Mouse (Mus musculus): ENCODE measurements around the gene Adcy5. TPM values are rescaled to one million over a fixed set of nuclear protein-coding genes. Genes with fewer than 3 reads are reported as not detected.

The Adcy5 gene
- total and polyA plus RNA-seq, 2 experiments from 2014 or later, result 11.3 to 81.4 TPM

DNA sequence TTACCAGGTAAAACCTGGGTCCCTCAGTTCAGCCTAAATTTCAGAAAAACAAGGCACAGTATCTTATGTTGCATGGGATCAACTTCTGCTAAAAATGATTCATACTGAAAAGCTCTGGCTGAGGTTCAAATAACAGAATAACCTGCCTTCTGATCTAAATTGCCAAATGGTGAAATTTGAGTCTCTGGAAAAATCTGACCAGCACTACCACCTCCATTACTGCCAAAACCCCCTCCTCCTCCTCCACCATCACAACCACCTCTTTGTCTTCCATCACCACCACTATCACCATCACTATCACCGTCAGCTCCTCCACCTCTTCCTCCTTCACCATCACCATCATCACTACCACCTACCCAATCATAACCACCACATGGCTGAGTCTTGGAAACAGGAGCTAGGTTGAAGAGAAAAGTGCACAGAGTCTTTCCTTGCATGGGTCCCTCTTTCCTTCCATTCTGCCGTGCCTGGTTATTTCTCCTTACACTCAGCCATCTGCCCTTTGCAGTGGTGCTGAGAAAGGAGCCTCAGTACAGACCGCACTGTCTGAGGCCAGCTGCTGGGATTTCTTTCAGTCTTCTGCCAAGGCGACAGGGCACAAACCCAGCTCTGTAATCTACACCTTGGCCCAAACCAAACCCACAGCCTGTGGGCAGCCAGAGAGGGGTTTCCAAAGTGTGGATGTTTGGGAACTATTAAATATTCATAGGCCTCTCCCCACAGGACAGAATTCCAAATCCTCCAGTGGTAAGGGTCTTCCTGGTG, 85.5 kb downstream of the Adcy5 start:
- no peaks in the 10 kb centered on the region for H3K27me3 ChIP-seq (ENCODE audit: control insufficient read depth, insufficient read depth, low read length)
- H3K9ac ChIP-seq (replicated peaks; ENCODE audit: low read depth, low read length), result no peak overlapping the region
- H3K4me1 ChIP-seq (ENCODE audit: control insufficient read depth, insufficient read depth), result no peaks in the 10 kb centered on the region
- H3K9me3 ChIP-seq (replicated peaks; ENCODE audit: control insufficient read depth, low read length), result no peaks in the 10 kb centered on the region
- no peak overlapping the region for H3K27ac ChIP-seq (ENCODE audit: low read depth)
- no peak for ATAC-seq (ENCODE audit: insufficient read depth, low read depth)
- H3K4me3 ChIP-seq (ENCODE audit: low read depth, low read length), result no peak overlapping the region
- TF ChIP-seq EP300 (IDR thresholded peaks at IDR 0.05; ENCODE audit: low read depth) (no peak), CTCF (IDR thresholded peaks at IDR 0.05; ENCODE audit: low read depth) (no peak)
- no peaks in the 10 kb centered on the region for H3K36me3 ChIP-seq (replicated peaks; ENCODE audit: control insufficient read depth, insufficient read depth, low read length)
- no peak overlapping the region for H3K4me2 ChIP-seq (ENCODE audit: low read depth, low read length)
- 66% methylated on average over 4 of the region's 4 CpGs for WGBS
- DNase-seq (ENCODE audit: low spot score), result no peak

DNA sequence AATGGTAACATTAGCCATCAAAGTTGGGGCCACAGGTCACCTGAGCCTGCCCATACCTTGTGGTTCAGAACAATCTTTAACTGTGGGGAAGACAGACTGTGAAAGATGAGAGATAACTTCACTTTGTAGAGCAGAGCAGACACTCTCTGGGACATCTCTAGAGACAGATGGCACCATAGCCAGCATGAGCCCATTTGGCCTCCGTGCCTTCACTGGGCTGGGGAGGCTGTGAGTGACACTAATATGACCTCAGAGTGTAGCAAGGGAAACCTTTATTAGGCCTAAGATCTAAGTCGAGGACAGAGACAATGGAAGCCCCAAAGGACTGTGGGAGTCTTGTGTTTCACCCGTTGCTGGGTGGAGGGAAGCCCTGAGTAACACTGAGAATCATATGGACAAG, 92.7 kb downstream of the Adcy5 start:
- H3K27me3 ChIP-seq (ENCODE audit: control insufficient read depth, insufficient read depth, low read length), result no peaks in the 10 kb centered on the region
- H3K4me1 ChIP-seq (ENCODE audit: control insufficient read depth, insufficient read depth), result 0 out of 2 replicates have a peak, but pooled peaks cover 4% of the 10 kb centered on the region
- no peak overlapping the region for H3K4me3 ChIP-seq (ENCODE audit: low read depth, low read length)
- ATAC-seq (ENCODE audit: insufficient read depth, low read depth), result no peak
- no peaks in the 10 kb centered on the region for H3K36me3 ChIP-seq (replicated peaks; ENCODE audit: control insufficient read depth, insufficient read depth, low read length)
- 68% methylated on average over 3 of the region's 3 CpGs for WGBS
- DNase-seq (ENCODE audit: low spot score), result no peak
- H3K9ac ChIP-seq (replicated peaks; ENCODE audit: low read depth, low read length), result no peak overlapping the region
- H3K4me2 ChIP-seq (ENCODE audit: low read depth, low read length), result no peak overlapping the region
- TF ChIP-seq EP300 (IDR thresholded peaks at IDR 0.05; ENCODE audit: low read depth), result no peak
- no peak for TF ChIP-seq CTCF (IDR thresholded peaks at IDR 0.05; ENCODE audit: low read depth)
- no peak overlapping the region for H3K27ac ChIP-seq (ENCODE audit: low read depth)
- H3K9me3 ChIP-seq (replicated peaks; ENCODE audit: control insufficient read depth, low read length), result no peaks in the 10 kb centered on the region

DNA sequence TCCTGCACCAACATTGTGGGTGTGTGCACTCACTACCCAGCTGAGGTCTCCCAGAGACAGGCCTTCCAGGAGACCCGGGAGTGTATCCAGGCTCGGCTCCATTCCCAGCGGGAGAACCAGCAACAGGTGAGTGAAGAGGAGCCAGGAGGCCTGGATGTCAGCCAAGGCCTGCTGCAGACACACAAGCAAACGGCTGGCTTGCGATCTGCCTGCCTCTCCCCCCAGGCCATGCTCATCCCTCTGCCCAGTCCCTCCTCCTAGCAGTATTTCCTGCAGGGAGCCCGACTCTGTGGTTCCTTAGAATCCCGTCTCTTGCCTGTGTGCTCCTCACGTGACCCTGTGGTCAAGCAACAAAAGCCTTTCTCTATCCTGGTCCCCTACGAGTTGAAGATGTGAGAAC, 94.1 kb downstream of the Adcy5 start:
- ATAC-seq (ENCODE audit: insufficient read depth, low read depth), result no peak
- Histone ChIP-seq H3K36me3 (replicated peaks; ENCODE audit: control insufficient read depth, insufficient read depth, low read length) (0 out of 2 replicates have a peak, but pooled peaks cover 9% of the 10 kb centered on the region), H3K27ac (ENCODE audit: low read depth) (no peak overlapping the region)

DNA sequence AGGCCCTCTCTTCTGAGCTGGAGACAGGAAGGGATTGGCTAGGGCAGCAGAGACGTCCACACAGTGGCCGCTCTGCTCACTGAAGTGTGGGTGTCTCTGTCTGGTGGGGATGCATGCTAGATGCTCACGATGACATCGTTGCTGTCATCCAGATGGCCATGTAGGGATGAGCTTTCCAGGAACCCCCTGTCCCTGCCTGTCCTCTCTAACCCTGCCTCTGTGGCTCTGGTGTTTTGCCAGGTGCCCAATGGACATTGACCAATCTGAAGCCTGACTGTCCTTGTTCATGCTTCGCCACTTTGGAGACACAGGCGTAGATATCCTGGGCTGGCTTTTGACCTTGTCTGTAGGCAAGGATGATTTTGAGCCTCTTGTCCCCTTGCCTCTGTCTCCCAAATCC, 95.1 kb downstream of the Adcy5 start:
- ATAC-seq (ENCODE audit: insufficient read depth, low read depth), result no peak

More for the DNA sequence above, 94.1 kb downstream of the Adcy5 start:
- no peak overlapping the region for H3K9ac ChIP-seq (replicated peaks; ENCODE audit: low read depth, low read length)
- no peak for TF ChIP-seq CTCF (IDR thresholded peaks at IDR 0.05; ENCODE audit: low read depth)
- no peak for TF ChIP-seq EP300 (IDR thresholded peaks at IDR 0.05; ENCODE audit: low read depth)
- no peaks in the 10 kb centered on the region for H3K9me3 ChIP-seq (replicated peaks; ENCODE audit: control insufficient read depth, low read length)
- DNase-seq (ENCODE audit: low spot score), result no peak
- 0 out of 2 replicates have a peak, but pooled peaks cover 4% of the 10 kb centered on the region for H3K4me1 ChIP-seq (ENCODE audit: control insufficient read depth, insufficient read depth)
- no peak overlapping the region for H3K4me3 ChIP-seq (ENCODE audit: low read depth, low read length)
- no peaks in the 10 kb centered on the region for H3K27me3 ChIP-seq (ENCODE audit: control insufficient read depth, insufficient read depth, low read length)
- 32% methylated on average over 9 of the region's 9 CpGs for WGBS
- H3K4me2 ChIP-seq (ENCODE audit: low read depth, low read length), result no peak overlapping the region

DNA sequence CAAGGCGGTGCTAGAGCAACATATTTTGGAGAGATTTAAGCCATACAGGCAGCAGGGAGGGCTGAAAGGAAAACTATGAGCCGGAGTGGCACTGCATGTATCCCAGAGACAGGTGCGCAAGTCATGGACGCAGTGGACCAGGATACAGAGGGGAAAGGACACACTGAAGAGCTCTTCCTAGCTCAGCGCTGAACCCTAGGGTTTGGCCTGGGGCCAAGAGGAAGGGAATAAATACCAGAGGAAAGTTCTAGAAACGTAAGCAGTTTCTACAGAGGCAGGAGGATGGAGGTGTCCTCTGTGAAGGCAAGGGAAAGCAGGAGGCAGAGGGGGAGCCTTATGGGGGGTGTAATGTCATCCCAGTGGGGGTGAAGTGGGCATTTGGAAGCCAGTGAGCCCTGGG, 97.0 kb downstream of the Adcy5 start:
- Histone ChIP-seq H3K4me3 (ENCODE audit: low read depth, low read length) (no peak overlapping the region), H3K4me2 (ENCODE audit: low read depth, low read length) (no peak overlapping the region), H3K9me3 (replicated peaks; ENCODE audit: control insufficient read depth, low read length) (no peaks in the 10 kb centered on the region), H3K4me1 (ENCODE audit: control insufficient read depth, insufficient read depth) (peaks cover 18% of the 10 kb centered on the region), H3K27ac (ENCODE audit: low read depth) (no peak overlapping the region), H3K36me3 (replicated peaks; ENCODE audit: control insufficient read depth, insufficient read depth, low read length) (0 out of 2 replicates have a peak, but pooled peaks cover 10% of the 10 kb centered on the region), H3K9ac (replicated peaks; ENCODE audit: low read depth, low read length) (no peak overlapping the region), H3K27me3 (ENCODE audit: control insufficient read depth, insufficient read depth, low read length) (no peaks in the 10 kb centered on the region)
- ATAC-seq (ENCODE audit: insufficient read depth, low read depth), result no peak
- WGBS, result 69% methylated on average over 6 of the region's 6 CpGs
- DNase-seq (ENCODE audit: low spot score), result no peak
- no peak for TF ChIP-seq CTCF (IDR thresholded peaks at IDR 0.05; ENCODE audit: low read depth)
- no peak for TF ChIP-seq EP300 (IDR thresholded peaks at IDR 0.05; ENCODE audit: low read depth)

More for the DNA sequence above, 95.1 kb downstream of the Adcy5 start:
- H3K4me3 ChIP-seq (ENCODE audit: low read depth, low read length), result no peak overlapping the region
- H3K9ac ChIP-seq (replicated peaks; ENCODE audit: low read depth, low read length), result no peak overlapping the region
- 0 out of 2 replicates have a peak, but pooled peaks cover 5% of the 10 kb centered on the region for H3K4me1 ChIP-seq (ENCODE audit: control insufficient read depth, insufficient read depth)
- no peak overlapping the region for H3K27ac ChIP-seq (ENCODE audit: low read depth)
- no peaks in the 10 kb centered on the region for H3K27me3 ChIP-seq (ENCODE audit: control insufficient read depth, insufficient read depth, low read length)
- no peak for DNase-seq (ENCODE audit: low spot score)
- TF ChIP-seq EP300 (IDR thresholded peaks at IDR 0.05; ENCODE audit: low read depth) (no peak), CTCF (IDR thresholded peaks at IDR 0.05; ENCODE audit: low read depth) (no peak)
- no peak overlapping the region for H3K4me2 ChIP-seq (ENCODE audit: low read depth, low read length)
- WGBS, result 90% methylated on average over 6 of the region's 6 CpGs
- 0 out of 2 replicates have a peak, but pooled peaks cover 10% of the 10 kb centered on the region for H3K36me3 ChIP-seq (replicated peaks; ENCODE audit: control insufficient read depth, insufficient read depth, low read length)
- H3K9me3 ChIP-seq (replicated peaks; ENCODE audit: control insufficient read depth, low read length), result no peaks in the 10 kb centered on the region

All from heart, postnatal 0 days (tissue).